Mouse (Mus musculus): ENCODE data around the gene Dock8. TPM values are rescaled to one million over a fixed set of nuclear protein-coding genes. Genes with fewer than 3 reads are reported as not detected.

Dock8 gene
- polyA plus RNA-seq, 2 experiments = 4.8 to 8.3 TPM

GRCm38 (mm10) chr19:25236596-25237491 lies 237.5 kb downstream of the Dock8 start, which contains the start of gene Kank1:
Gene Kank1 (plus strand): TSS chr19:25236975.
- DNase-seq (ENCODE audit: low spot score) (peak; percentile 52), ATAC-seq (ENCODE audit: low FRiP score, low read depth) (peak; percentile 86)
- Histone ChIP-seq H3K4me1 (ENCODE audit: control insufficient read depth, insufficient read depth, low read length) (no peaks in the 10 kb centered on the region; the same call in 1 of the 2 replicates), H3K4me2 (replicated peaks; ENCODE audit: low read depth, low read length, severe bottlenecking) (peak within 1 kb of the TSS; percentile 99), H3K27ac (replicated peaks; ENCODE audit: low read depth, low read length) (peak within 1 kb of the TSS; percentile 33; the same call in 1 of the 2 replicates), H3K9ac (ENCODE audit: low read depth, low read length, severe bottlenecking) (peak within 1 kb of the TSS; percentile 58), H3K9me3 (ENCODE audit: control insufficient read depth, low read length) (no peaks in the 10 kb centered on the region), H3K4me3 (replicated peaks; ENCODE audit: low read length) (peak within 1 kb of the TSS; percentile 70), H3K36me3 (ENCODE audit: control insufficient read depth, insufficient read depth, low read length) (no peaks in the 10 kb centered on the region), H3K27me3 (ENCODE audit: control insufficient read depth, insufficient read depth, low read length) (peaks cover 13% of the 10 kb centered on the region)
- 2% methylated on average over 65 of the region's 76 CpGs for WGBS
- TF ChIP-seq POLR2A (IDR thresholded peaks at IDR 0.05; ENCODE audit: borderline replicate concordance, extremely low read depth, insufficient read depth, insufficient read length) = 0 out of 2 replicates have a peak, but pooled peaks have one; percentile 12

DNA sequence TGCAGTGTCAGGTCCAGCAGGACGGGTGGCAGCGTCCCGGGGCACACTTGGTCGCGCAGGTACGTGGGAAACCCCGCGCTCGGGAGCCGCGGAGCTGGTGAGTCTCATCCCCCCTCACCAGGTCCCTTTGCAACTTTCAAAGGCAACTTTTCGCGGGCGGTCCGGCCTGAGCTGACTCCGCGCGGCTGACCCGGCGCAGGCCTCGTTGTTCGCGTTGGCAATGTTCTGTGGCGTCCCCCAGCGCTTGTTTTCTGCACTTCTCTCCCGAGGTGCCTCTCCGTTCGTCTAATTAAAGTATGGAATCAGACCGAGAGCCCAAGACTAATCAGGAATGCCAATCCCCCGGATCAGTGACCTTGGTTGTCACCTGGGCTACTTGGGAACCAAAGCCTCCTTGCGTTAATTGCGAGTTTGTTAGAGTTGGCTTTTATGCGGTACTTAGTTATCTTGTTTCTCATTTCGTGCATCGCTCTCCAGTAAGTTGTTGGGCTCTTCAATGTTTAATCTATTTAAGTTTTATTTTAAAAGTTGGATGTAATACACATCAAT lies 238.2 kb downstream of the Dock8 start:
- under 1% methylated on average over 25 of the region's 35 CpGs for WGBS
- no peaks in the 10 kb centered on the region for H3K36me3 ChIP-seq (ENCODE audit: control insufficient read depth, insufficient read depth, low read length)
- no peak for TF ChIP-seq POLR2A (IDR thresholded peaks at IDR 0.05; ENCODE audit: borderline replicate concordance, extremely low read depth, insufficient read depth, insufficient read length)
- peak overlapping the region; percentile 70 for H3K4me3 ChIP-seq (replicated peaks; ENCODE audit: low read length)
- ATAC-seq (ENCODE audit: low FRiP score, low read depth) (no peak), DNase-seq (ENCODE audit: low spot score) (no peak)
- no peaks in the 10 kb centered on the region; the same call in 1 of the 2 replicates for H3K4me1 ChIP-seq (ENCODE audit: control insufficient read depth, insufficient read depth, low read length)
- no peak overlapping the region for H3K27ac ChIP-seq (replicated peaks; ENCODE audit: low read depth, low read length)
- H3K9me3 ChIP-seq (ENCODE audit: control insufficient read depth, low read length) = no peaks in the 10 kb centered on the region
- H3K9ac ChIP-seq (ENCODE audit: low read depth, low read length, severe bottlenecking) = peak overlapping the region; percentile 58
- H3K27me3 ChIP-seq (ENCODE audit: control insufficient read depth, insufficient read depth, low read length) = peaks cover 13% of the 10 kb centered on the region
- peak overlapping the region; percentile 99 for H3K4me2 ChIP-seq (replicated peaks; ENCODE audit: low read depth, low read length, severe bottlenecking)

- Histone ChIP-seq H3K9me3 (ENCODE audit: control insufficient read depth, low read length) (no peaks in the 10 kb centered on the region), H3K9ac (ENCODE audit: low read depth, low read length, severe bottlenecking) (no peak overlapping the region), H3K27me3 (ENCODE audit: control insufficient read depth, insufficient read depth, low read length) (peaks cover 13% of the 10 kb centered on the region), H3K4me3 (replicated peaks; ENCODE audit: low read length) (peak overlapping the region; percentile 70), H3K4me2 (replicated peaks; ENCODE audit: low read depth, low read length, severe bottlenecking) (peak overlapping the region; percentile 99; the same call in 1 of the 2 replicates), H3K4me1 (ENCODE audit: control insufficient read depth, insufficient read depth, low read length) (no peaks in the 10 kb centered on the region; the same call in 1 of the 2 replicates), H3K27ac (replicated peaks; ENCODE audit: low read depth, low read length) (no peak overlapping the region), H3K36me3 (ENCODE audit: control insufficient read depth, insufficient read depth, low read length) (no peaks in the 10 kb centered on the region)
- WGBS = 7% methylated on average over 13 of the region's 13 CpGs
- DNase-seq (ENCODE audit: low spot score) (no peak), ATAC-seq (ENCODE audit: low FRiP score, low read depth) (no peak)
- no peak for TF ChIP-seq POLR2A (IDR thresholded peaks at IDR 0.05; ENCODE audit: borderline replicate concordance, extremely low read depth, insufficient read depth, insufficient read length)
Observed at GRCm38 (mm10) chr19:25238121-25238520, 238.8 kb downstream of the Dock8 start.

GRCm38 (mm10) chr19:25243566-25243965 lies 244.2 kb downstream of the Dock8 start:
- Histone ChIP-seq H3K9me3 (ENCODE audit: control insufficient read depth, low read length) (no peaks in the 10 kb centered on the region), H3K4me2 (replicated peaks; ENCODE audit: low read depth, low read length, severe bottlenecking) (no peak overlapping the region), H3K27ac (replicated peaks; ENCODE audit: low read depth, low read length) (no peak overlapping the region), H3K9ac (ENCODE audit: low read depth, low read length, severe bottlenecking) (no peak overlapping the region), H3K4me3 (replicated peaks; ENCODE audit: low read length) (no peak overlapping the region), H3K4me1 (ENCODE audit: control insufficient read depth, insufficient read depth, low read length) (0 out of 2 replicates have a peak, but pooled peaks cover under 1% of the 10 kb centered on the region), H3K36me3 (ENCODE audit: control insufficient read depth, insufficient read depth, low read length) (no peaks in the 10 kb centered on the region), H3K27me3 (ENCODE audit: control insufficient read depth, insufficient read depth, low read length) (peaks cover 4% of the 10 kb centered on the region; the same call in 1 of the 2 replicates)
- no peak for DNase-seq (ENCODE audit: low spot score)
- ATAC-seq (ENCODE audit: low FRiP score, low read depth) = no peak
- no peak for TF ChIP-seq POLR2A (IDR thresholded peaks at IDR 0.05; ENCODE audit: borderline replicate concordance, extremely low read depth, insufficient read depth, insufficient read length)
- 63% methylated on average over 4 of the region's 4 CpGs for WGBS

DNA sequence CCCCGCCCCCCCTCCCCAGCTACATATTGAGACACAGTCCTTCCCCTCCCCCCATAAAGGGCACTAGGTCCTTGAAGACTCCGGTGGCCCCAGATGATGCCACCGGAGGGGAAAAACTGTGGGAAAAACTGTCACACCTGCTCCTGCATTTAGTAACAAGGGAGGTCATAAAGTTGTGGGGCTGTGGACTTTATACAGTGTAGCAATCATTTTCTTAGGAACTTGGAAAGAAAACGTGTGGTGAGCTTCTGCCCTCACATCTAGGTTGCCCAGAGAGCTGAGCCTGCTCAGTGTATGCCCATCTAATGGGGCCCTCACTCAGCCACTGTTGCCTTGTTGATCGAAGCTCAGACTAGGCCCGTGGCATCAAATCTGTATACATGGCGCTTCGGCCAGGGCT lies 246.7 kb downstream of the Dock8 start:
- Histone ChIP-seq H3K36me3 (ENCODE audit: control insufficient read depth, insufficient read depth, low read length) (no peaks in the 10 kb centered on the region), H3K27me3 (ENCODE audit: control insufficient read depth, insufficient read depth, low read length) (no peaks in the 10 kb centered on the region), H3K4me2 (replicated peaks; ENCODE audit: low read depth, low read length, severe bottlenecking) (no peak overlapping the region), H3K9ac (ENCODE audit: low read depth, low read length, severe bottlenecking) (no peak overlapping the region), H3K9me3 (ENCODE audit: control insufficient read depth, low read length) (no peaks in the 10 kb centered on the region), H3K4me1 (ENCODE audit: control insufficient read depth, insufficient read depth, low read length) (peaks cover 10% of the 10 kb centered on the region), H3K27ac (replicated peaks; ENCODE audit: low read depth, low read length) (no peak overlapping the region), H3K4me3 (replicated peaks; ENCODE audit: low read length) (no peak overlapping the region)
- WGBS = 84% methylated on average over 8 of the region's 8 CpGs
- ATAC-seq (ENCODE audit: low FRiP score, low read depth) = no peak
- no peak for DNase-seq (ENCODE audit: low spot score)
- TF ChIP-seq POLR2A (IDR thresholded peaks at IDR 0.05; ENCODE audit: borderline replicate concordance, extremely low read depth, insufficient read depth, insufficient read length) = no peak
